Mouse (Mus musculus) spleen, postnatal 4 days (tissue): ENCODE data around the gene Sema6c.
"Not testable (repeated sequence)": the region's sequence is repeated elsewhere in the genome, so short reads cannot be mapped to it uniquely, and the experiment has no call there.

Experiments used
- DNase-seq, 2 experiments: peaks; one replicate each; pipeline ENCODE4 v3.0.0; 2022; ENCODE audit warnings: low spot score in 2 of 2

Sema6c gene

DNA sequence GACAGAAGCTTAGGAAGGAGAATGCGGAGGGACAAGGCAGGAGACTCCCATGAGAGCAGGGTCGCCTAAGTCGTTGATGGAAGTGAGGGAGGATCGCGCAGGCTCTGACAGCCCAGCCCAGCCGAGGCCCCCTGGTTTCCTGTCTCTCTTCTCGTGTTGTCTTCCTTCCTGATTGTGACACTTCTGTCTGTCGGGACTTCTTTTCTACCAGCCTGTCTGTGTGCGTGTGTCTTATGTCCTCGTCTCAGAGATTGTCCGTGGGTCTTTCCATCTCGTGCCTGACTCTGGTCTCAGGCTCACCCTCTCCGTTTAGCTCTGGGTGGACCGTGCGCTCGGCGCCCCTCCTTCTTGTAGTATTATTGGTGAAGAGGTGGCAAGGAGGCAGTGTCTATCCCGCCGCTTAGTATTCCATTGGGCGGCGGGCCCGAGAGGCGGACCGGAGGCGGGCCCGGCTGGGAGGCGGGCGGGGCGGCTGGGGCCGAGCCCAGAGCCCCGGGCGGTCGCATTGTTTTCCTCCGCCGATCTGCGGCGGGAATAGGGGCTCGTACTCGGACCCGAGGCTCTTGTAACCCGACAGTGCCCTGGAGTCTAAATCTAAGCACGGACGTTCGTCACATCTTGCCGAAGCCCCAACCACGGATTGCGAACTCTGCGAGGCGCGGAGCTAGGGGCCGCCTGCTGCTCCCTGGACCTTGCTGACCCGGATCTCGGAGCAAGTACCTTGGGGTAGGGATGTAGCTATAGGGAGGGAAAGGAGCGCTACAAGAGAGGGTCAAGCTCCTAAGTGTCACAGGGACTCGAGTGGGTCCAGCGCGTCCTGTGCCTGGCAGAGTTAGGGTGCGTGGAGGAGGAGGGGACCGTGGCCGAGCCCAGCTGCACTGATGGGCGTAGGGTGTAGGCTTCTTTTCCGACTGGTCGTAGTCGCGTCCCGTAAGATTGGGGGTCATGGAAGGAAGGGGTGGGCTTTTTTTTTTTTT, at the start of gene Sema6c:
Sema6c (plus strand) TSS at position 471 of the 977 bp plus-strand sequence.
- peak; percentile 86 to 93 for DNase-seq

GRCm38 (mm10) chr3:95110911-95111726, 49.1 kb upstream of the Sema6c start, which contains the start of gene Vps72:
TSS of gene Vps72 (plus strand) at chr3:95111022.
- DNase-seq: peak; percentile 86 to 91

- DNase-seq: no peak
These were observed 47.5 kb upstream of the Sema6c start for GRCm38 (mm10) chr3:95112760-95113159.

DNA sequence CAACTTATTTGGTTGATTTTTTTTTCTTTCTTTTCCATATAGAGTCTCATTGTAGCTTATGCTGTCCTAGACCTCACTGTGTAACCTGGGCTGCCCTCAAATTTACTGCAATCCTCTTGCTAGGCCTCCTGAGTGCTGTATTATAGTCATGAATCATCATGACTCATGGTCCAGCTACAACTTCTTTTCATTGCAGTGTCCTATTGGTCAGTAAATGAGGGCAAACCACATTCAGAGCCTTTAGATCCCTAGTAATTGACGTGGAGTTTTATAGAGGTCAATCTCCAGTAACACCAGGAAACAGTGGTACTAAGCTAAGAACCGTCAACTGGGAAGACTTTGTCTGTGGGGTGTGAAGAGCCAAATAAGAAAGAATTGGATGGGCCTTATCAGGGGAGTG, 42.5 kb upstream of the Sema6c start:
- DNase-seq: no peak

DNA sequence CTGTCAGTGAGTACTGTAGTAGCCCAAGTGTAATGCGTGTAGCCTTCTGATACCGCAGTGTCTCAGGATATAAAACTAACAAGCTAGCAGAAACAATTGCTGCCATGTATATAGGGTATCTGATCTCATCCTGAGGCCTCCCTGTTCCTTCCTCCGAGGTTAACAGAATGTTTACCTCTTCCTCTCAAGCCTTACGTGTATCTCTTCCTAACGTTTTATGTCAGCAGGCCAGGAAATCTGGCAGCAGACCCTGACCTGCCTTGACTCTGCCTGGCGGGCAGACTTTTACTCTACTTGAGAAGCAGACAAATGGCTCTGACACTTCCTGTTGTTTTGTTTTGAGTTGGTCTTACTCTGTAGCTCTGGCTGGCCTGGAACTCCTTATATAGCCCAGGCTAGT, 38.7 kb upstream of the Sema6c start:
- DNase-seq: no peak

DNA sequence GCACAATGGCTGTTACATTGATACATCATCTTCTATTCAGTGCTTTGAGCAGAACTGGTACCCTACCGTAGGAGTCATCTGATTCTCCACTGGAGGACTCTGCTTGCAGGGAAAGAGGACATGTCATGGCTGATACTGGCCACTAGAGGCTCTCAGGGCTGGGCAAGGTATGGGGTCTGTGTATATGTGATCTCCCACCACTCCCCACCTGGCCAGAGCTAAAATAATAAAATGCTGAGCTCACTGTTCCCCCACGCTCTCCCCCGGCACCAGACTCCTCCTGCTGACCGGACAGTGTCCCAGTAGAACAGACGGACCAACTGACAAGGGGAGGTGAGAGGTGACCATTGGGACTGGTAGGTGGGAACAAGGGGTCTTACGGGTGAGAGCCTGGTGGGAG, 36.0 kb upstream of the Sema6c start, which contains the start of gene Tmod4:
Tmod4 (plus strand) TSS at position 231 of the 400 bp plus-strand sequence.
- DNase-seq: no peak

DNA sequence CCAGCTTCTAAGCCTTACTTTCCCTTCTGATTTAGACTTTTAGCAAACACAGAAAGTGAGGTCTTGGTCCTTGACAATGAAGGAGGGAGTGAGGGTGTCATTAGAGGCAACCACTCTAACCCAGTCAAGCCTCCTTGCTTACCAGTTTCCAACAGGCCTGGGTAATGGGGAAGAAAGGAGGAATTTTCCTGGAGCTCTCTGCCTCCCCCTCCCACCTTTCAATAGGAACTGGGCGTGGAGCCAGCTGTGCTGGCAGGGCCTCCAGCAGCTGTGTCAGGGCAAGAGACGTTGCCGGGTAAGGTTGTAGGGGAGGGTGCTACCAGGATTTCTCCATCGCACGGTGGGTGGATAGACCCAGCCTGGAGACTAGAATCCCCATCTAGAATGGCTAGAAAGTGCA, 35.3 kb upstream of the Sema6c start:
- no peak for DNase-seq

DNA sequence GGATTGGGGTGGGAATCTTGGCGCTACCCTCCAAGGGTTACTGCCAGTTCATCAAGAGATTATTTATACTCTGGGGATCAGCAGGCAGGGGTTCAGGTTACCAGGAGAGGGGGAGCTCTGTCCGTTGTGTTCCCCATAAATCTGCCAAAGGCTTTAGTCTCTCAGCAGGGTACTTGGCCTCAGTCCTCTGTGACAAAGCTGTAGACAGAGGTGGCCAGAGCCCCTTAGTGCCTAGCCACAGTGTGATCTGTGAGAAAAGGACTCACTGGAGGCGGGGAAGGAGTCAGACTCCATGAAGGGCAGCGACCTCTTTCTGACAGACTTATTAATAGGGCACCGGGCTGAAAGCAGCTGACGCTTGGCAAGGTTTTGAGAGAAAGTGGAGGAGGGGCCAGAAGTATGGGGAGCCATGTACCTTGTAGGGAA, 31.0 kb upstream of the Sema6c start:
- no peak for DNase-seq

GRCm38 (mm10) chr3:95130081-95130480, 30.2 kb upstream of the Sema6c start:
- DNase-seq: no peak

- DNase-seq: not testable (repeated sequence)
These were observed 27.9 kb upstream of the Sema6c start for GRCm38 (mm10) chr3:95132389-95132788.

GRCm38 (mm10) chr3:95133176-95133575, 27.1 kb upstream of the Sema6c start:
- peak in 1 of 2 experiments; percentile 66 for DNase-seq

DNA sequence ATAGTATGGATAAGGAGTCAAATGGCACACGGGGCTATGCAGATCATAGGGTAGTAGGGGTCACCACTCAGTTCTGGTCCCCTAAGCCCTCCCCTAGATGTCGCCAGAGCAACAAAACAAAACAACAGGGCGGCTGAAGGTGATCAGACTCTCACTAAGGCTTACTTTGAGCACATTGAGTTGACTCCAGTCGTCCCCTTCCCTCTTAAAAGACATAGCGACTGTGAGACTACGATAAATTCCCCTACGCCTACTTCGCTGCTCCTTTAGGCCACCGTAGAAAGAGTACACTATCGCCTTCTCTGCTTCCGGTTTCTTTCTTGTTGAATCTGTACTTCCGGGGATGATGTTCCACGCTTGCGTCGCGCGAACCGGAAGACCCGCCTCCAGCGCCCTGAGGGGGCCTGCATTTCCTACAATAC, 26.6 kb upstream of the Sema6c start, which contains the start of the genes Scnm1 and Lysmd1:
Scnm1 (minus strand) TSS at position 332 of the 422 bp plus-strand sequence.
Lysmd1 (plus strand) TSS at position 409 of the 422 bp plus-strand sequence.
- DNase-seq: peak; percentile 87 to 90

DNA sequence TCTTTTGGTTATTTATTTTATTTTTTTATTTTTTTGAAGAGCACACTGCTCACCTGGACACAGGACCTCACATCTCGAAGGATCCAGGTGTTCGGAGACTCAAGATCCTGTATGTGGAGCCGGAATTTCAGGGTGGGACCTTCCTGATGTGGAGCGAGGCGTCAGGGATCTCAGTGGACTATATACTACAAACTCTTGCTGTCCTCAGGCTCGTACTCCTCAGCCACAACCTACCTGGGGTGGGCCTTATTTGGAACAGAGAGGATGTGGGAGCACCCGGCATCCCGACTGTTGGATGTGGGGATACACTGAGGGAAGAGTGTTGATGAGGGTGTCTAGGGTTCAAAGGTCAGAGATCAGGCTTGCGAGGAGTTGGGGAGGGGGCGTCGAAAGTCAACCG, 26.1 kb upstream of the Sema6c start:
- DNase-seq: not testable (repeated sequence)

GRCm38 (mm10) chr3:95135023-95135422, 25.2 kb upstream of the Sema6c start:
- peak; percentile 69 to 78 for DNase-seq

- DNase-seq: peak in 1 of 2 experiments; percentile 60
These were observed 24.7 kb upstream of the Sema6c start for GRCm38 (mm10) chr3:95135433-95136052.

DNA sequence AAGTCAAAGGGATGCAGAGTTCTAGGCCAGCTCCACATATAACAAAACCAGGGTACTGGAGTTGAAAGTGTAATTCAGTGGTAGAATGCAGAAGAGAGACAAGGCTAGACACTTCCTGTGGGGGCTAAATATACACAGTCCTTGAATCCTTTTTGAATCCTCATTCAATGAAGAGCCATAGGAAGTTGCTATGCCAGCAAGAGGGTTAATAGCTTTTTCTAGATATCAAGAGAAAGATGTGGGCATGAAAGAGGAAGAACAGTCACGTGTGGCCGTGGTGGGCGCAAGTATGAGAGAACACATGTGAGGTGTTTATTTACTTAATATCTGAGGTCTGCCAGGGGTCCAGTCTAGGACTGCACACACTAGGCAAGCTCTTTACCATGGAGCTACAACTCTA, 23.9 kb upstream of the Sema6c start:
- peak in 1 of 2 experiments; percentile 57 for DNase-seq

GRCm38 (mm10) chr3:95139586-95140288, 20.5 kb upstream of the Sema6c start:
- peak in 1 of 2 experiments; percentile 67 for DNase-seq

DNA sequence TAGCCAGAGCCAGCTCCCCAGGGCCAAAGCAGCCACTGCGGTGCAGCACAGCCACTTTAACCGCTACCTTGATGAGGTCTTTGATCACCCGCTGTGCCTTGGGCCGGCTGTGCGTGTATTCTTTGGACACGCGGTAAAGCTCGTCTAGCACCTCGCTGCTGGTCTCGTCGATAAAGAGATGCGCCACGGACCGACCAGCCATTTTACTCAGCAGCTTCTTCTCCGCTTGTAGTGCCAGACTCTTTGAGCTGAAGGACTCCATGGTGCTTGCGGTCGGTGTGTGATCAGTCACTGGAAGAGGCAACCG, 20.0 kb upstream of the Sema6c start:
- no peak for DNase-seq

DNA sequence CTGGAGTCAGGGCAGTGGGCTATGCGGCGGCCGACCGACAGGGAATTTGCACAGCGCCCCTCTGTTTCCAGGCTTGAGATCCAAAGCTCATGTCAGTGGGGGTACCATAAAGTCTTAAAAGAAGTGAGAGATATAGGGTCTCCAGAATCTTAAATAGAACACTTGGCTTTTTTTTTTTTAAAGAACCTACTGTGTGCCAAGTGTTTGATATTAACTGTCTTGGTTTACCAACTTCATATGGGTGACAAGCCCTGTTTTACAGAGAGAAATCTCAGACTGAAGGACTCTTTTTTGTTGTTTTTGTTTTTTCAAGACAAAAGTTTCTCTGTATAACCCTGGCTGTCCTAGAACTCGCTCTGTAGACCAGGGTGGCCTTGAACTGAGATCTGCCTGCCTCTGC, 19.5 kb upstream of the Sema6c start:
- no peak for DNase-seq

DNA sequence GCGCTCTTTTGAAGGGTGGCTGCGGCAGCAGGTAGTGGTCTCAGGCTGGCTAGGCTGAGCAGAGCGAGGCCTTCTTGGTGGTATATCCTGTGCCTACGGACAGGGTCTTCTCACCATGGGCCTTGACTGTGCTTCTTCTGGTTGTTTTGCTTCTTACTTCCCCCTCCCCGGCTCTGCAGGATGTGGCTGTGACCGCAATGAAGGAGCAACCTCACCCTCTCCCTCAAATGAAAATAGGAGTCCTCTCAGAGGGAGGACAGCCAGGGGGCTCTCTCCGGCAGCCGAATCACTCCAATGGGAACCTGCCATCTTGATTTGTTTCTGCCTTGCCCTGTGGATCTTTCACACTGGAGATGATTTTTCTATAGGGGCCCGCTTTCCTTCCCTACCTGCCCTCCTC, 18.8 kb upstream of the Sema6c start:
- DNase-seq: peak; percentile 48 to 74
